In the genomic region with DNA sequence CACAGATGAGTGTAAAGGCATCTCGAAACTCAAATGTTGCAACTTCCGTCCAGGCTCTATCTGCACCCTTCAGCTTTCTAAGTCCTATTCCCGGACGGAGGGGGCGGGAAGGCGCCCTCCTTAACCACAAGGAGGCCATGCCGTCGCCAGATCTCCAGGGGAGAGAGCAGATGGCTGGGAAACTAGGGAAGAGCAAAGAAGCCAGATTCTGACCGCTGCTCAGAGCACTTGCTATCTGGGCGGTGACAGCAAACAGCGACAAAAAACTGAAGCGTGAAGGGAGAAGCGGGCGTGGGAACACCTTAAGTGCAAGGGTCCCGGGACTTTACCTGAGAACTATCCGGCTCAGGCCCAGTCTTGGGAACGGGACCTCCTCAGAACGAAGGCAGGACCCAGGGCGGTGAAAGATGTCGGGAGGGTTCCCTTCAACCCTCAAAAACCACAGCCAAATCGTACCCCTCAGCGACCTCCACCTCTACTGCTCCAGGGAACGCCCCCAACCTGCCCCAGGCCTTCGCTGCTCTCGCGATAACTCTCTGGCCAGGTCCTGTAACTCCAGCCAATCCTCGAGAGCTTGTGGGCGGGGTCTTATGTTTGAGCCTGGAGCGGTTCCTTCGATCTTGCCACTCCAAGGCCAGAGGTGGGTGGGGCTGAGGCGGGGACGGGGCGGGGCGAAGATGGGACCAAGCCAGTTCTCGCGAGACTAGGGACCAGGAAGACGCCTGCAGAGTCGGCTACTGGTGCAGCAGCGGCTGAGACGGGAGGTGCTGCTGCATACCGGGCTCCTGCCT, we compare ENCODE assay signal across 8 mouse cellular contexts. TPM values are rescaled to one million over a fixed set of nuclear protein-coding genes. Genes with fewer than 3 reads are reported as not detected.
DNase-seq lines count a peak whose midpoint lies in the region; ATAC-seq lines count a peak whose summit lies in the region.

A gene (minus strand): TSS at position 507 of the 791 bp plus-strand sequence.
A gene (plus strand): TSS at position 691 of the 791 bp plus-strand sequence.

- peaks cover 10% of the 10 kb centered on the region for H3K4me1 ChIP-seq in hindbrain, embryonic 16.5 days (ENCODE audit: control insufficient read depth, insufficient read depth, low read depth, low read length)

- H3K36me3 ChIP-seq in hindbrain, embryonic 16.5 days (ENCODE audit: control insufficient read depth, insufficient read depth, low read length): no peaks in the 10 kb centered on the region
- H3K36me3 ChIP-seq in macrophage (ENCODE audit: inconsistent target): 0 out of 2 replicates have a peak, but pooled peaks cover 4% of the 10 kb centered on the region

- H3K9me3 ChIP-seq in hindbrain, embryonic 16.5 days (ENCODE audit: control insufficient read depth, low read length): no peaks in the 10 kb centered on the region

- ATAC-seq in hindbrain, embryonic 16.5 days: peak; percentile 99

- WGBS in hindbrain, embryonic 16.5 days: under 1% methylated on average over 41 of the region's 41 CpGs
- WGBS in macrophage (ENCODE audit: missing documents): under 1% methylated on average over 40 of the region's 41 CpGs

- no peaks in the 10 kb centered on the region for H3K27me3 ChIP-seq in hindbrain, embryonic 16.5 days (replicated peaks; ENCODE audit: control insufficient read depth, insufficient read depth, low read length)

- peak; percentile 96 for DNase-seq in WW6 (ENCODE audit: low read depth, low spot score)
- peak; percentile 90 to 99 for DNase-seq in cerebellum, postnatal 4 days (ENCODE audit: low spot score in 2 of 2)
- DNase-seq in gastrocnemius, adult 18-20 months (ENCODE audit: low spot score): peak; percentile 98
- DNase-seq in left cerebral cortex, adult 18-20 months (ENCODE audit: low spot score in 2 of 2): peak; percentile 96 to 97
- DNase-seq in right cerebral cortex, adult 18-20 months: peak; percentile 99
- DNase-seq in urinary bladder, postnatal 10 days (ENCODE audit: low spot score): peak; percentile 92

- H3K27ac ChIP-seq in hindbrain, embryonic 16.5 days (ENCODE audit: low read depth, low read length): peak within 1 kb of the TSS; percentile 91
- peak within 1 kb of the TSS; percentile 84 for H3K27ac ChIP-seq in macrophage

- peak within 1 kb of the TSS; percentile 93 for H3K4me2 ChIP-seq in hindbrain, embryonic 16.5 days (ENCODE audit: low read length)

- H3K9ac ChIP-seq in hindbrain, embryonic 16.5 days (ENCODE audit: low read depth, low read length): peak within 1 kb of the TSS; percentile 79

- peaks cover 96% of the 10 kb centered on the region for H3K79me2 ChIP-seq in macrophage (ENCODE audit: inconsistent target)

- H3K4me3 ChIP-seq in hindbrain, embryonic 16.5 days (ENCODE audit: low read length): peak within 1 kb of the TSS; percentile 65
- H3K4me3 ChIP-seq in macrophage (ENCODE audit: inconsistent target): peak within 1 kb of the TSS; percentile 95

RNA-seq across cellular contexts. Expression of the first gene that starts in this region (rescaled TPM):
- total RNA-seq in gastrocnemius, adult 18-20 months (2021): 1 to 10 TPM; 7.7 to 9.9 TPM
- polyA plus RNA-seq in hindbrain, embryonic 16.5 days (2015; fragmentation: Nextera tagmentation; extraction: Ambion mirVana): 7.6 and 8.9 TPM in 2 replicates
- total RNA-seq in left cerebral cortex, adult 18-20 months (2021): 10 to 100 TPM; 15.2 to 16.0 TPM
- 100 to 1,000 TPM in 25 of 26 experiments, 10 to 100 TPM in 1; 99.3 to 285 (median 194) TPM for total RNA-seq in macrophage (2018; cell fraction: chromatin; rRNA removed)
- total RNA-seq in macrophage (2018; cell fraction: cytosol; rRNA removed): 10 to 100 TPM; 14.9 to 34.7 (median 21.7) TPM
- 100 to 1,000 TPM in 10 of 26 experiments, 10 to 100 TPM in 16; 58.7 to 197 (median 88.7) TPM for total RNA-seq in macrophage (2018; cell fraction: nucleus; rRNA removed)
- polyA plus RNA-seq in macrophage (2018): 11.7 to 21.3 TPM (median 14.0 TPM) in 3 replicates

RNA-seq across cellular contexts. Expression of the second gene that starts in this region (rescaled TPM):
- total RNA-seq in gastrocnemius, adult 18-20 months (2021): 1 to 10 TPM; 8.4 to 9.7 TPM
- 33.9 and 40.1 TPM in 2 replicates for polyA plus RNA-seq in hindbrain, embryonic 16.5 days (2015; fragmentation: Nextera tagmentation; extraction: Ambion mirVana)
- 10 to 100 TPM; 93.7 to 96.1 TPM for total RNA-seq in left cerebral cortex, adult 18-20 months (2021)
- total RNA-seq in macrophage (2018; cell fraction: chromatin; rRNA removed): 100 to 1,000 TPM in 23 of 26 experiments, 10 to 100 TPM in 3; 83.1 to 355 (median 229) TPM
- 10 to 100 TPM in 23 of 26 experiments, 1 to 10 TPM in 3; 9.4 to 26.8 (median 14.8) TPM for total RNA-seq in macrophage (2018; cell fraction: cytosol; rRNA removed)
- total RNA-seq in macrophage (2018; cell fraction: nucleus; rRNA removed): 100 to 1,000 TPM in 15 of 26 experiments, 10 to 100 TPM in 11; 38.9 to 264 (median 110) TPM
- 9.0 to 19.0 TPM (median 14.6 TPM) in 3 replicates for polyA plus RNA-seq in macrophage (2018)

Comparison
In these comparisons a context has a peak if more than half of its experiments do, and no peak if none do; other contexts are left out.
1. Peak in every context shown above with its lines: DNase-seq, ATAC-seq, H3K4me3 ChIP-seq and H3K27ac ChIP-seq.
2. RNA of the second gene that starts in this region (total RNA-seq): 93.7 to 96.1 TPM in left cerebral cortex, adult 18-20 months; 8.4 to 9.7 TPM in gastrocnemius, adult 18-20 months; every median in the first group is over 4 times any median in the second.